ENCODE assay signal across 8 mouse cellular contexts in the genomic region with DNA sequence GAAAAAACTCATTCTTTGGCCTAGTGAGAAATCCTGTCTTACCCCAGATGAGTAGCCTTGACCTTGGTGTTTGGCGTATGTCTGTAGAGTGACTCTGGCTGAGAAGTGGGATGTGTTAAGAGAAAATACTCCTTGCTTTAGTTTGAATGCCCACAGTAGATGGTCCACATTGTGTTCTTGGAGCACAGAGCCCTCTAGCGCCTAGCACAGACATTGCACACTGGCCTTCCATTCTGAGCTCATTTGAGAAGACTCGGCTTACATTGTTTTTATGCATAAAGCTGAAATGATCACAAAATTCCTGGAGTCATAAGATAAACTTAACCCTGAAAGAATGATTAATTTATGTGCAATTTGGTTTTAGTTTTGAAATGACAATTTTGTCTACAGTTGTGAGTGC.
DNase-seq lines count a peak whose midpoint lies in the region; ATAC-seq and TF ChIP-seq lines count a peak whose summit lies in the region.

No protein-coding gene starts in this region.

- peaks cover 9% of the 10 kb centered on the region; the same call in 1 of the 2 replicates for H3K4me1 ChIP-seq in forebrain, embryonic 10.5 days
- peaks cover 5% of the 10 kb centered on the region; the same call in 1 of the 2 replicates for H3K4me1 ChIP-seq in forebrain, embryonic 15.5 days
- no peaks in the 10 kb centered on the region for H3K4me1 ChIP-seq in embryonic fibroblast, embryonic 13.5 days (ENCODE audit: control insufficient read depth, insufficient read depth, low read length)

- no peak for ATAC-seq in forebrain, embryonic 15.5 days (replicated peaks)

- no peaks in the 10 kb centered on the region for H3K36me3 ChIP-seq in forebrain, embryonic 10.5 days (replicated peaks)
- no peaks in the 10 kb centered on the region for H3K36me3 ChIP-seq in forebrain, embryonic 15.5 days

- no peak overlapping the region for H3K27ac ChIP-seq in forebrain, embryonic 10.5 days
- no peak overlapping the region for H3K27ac ChIP-seq in forebrain, embryonic 15.5 days (replicated peaks)
- no peak overlapping the region for H3K27ac ChIP-seq in embryonic fibroblast, embryonic 13.5 days (ENCODE audit: insufficient read depth, low read length)

- H3K4me3 ChIP-seq in forebrain, embryonic 10.5 days, result no peak overlapping the region
- H3K4me3 ChIP-seq in forebrain, embryonic 15.5 days, result no peak overlapping the region
- no peak overlapping the region for H3K4me3 ChIP-seq in embryonic fibroblast, embryonic 13.5 days (ENCODE audit: insufficient read depth, low read length)

- no peak overlapping the region for H3K9ac ChIP-seq in forebrain, embryonic 15.5 days (replicated peaks)

- H3K4me2 ChIP-seq in forebrain, embryonic 15.5 days (replicated peaks), result no peak overlapping the region

- H3K9me3 ChIP-seq in forebrain, embryonic 10.5 days, result no peaks in the 10 kb centered on the region
- H3K9me3 ChIP-seq in forebrain, embryonic 15.5 days, result no peaks in the 10 kb centered on the region

- no peak for TF ChIP-seq POLR2A in embryonic fibroblast, embryonic 13.5 days (IDR thresholded peaks at IDR 0.05; ENCODE audit: low read depth, low read length)

- intact Hi-C loops in left cerebral cortex, postnatal 14 days (cut with DNase I), result loop anchor here (5.0 kb wide), 1 partner anchor 117 kb away; no protein-coding TSS in a partner anchor
- intact Hi-C loops in left cerebral cortex, postnatal 10 days (cut with DNase I), result no loop called here

- no peaks in the 10 kb centered on the region for H3K27me3 ChIP-seq in forebrain, embryonic 10.5 days (ENCODE audit: poor library complexity, severe bottlenecking)
- no peaks in the 10 kb centered on the region for H3K27me3 ChIP-seq in forebrain, embryonic 15.5 days

- TF ChIP-seq CTCF in embryonic fibroblast, embryonic 13.5 days (IDR thresholded peaks at IDR 0.05; ENCODE audit: borderline replicate concordance, insufficient read depth, low read length), result peak; percentile 68; the same call in 1 of the 2 replicates

- 46% methylated on average over 3 of the region's 3 CpGs for WGBS in forebrain, embryonic 10.5 days
- 49% methylated on average over 3 of the region's 3 CpGs for WGBS in forebrain, embryonic 15.5 days

- peak; percentile 23 for DNase-seq in forebrain, embryonic 10.5 days (ENCODE audit: extremely low spot score, low spot score)
- DNase-seq in left cerebral cortex, postnatal 14 days (ENCODE audit: low spot score in 2 of 2), result peak; percentile 42 to 52
- no peak for DNase-seq in left cerebral cortex, postnatal 10 days (ENCODE audit: extremely low spot score in 1 of 2, low spot score in 2 of 2)
- peak; percentile 13 for DNase-seq in Muller cell, postnatal 12 days (ENCODE audit: inconsistent ontology term)
- peak; percentile 44 for DNase-seq in retina, embryonic 14.5 days (ENCODE audit: low spot score)
- no peak for DNase-seq in yolk sac, embryonic 10.5 days (ENCODE audit: low spot score)

Comparison
In these comparisons a context has a peak if more than half of its experiments do, and no peak if none do; other contexts are left out.
1. DNase-seq: peak in forebrain, embryonic 10.5 days (single experiment), left cerebral cortex, postnatal 14 days (2 of 2), Muller cell, postnatal 12 days (single experiment) and retina, embryonic 14.5 days (single experiment); none in left cerebral cortex, postnatal 10 days (0 of 2) and yolk sac, embryonic 10.5 days (single experiment).